Mouse (Mus musculus): ENCODE data around the gene Lrrc28. TPM values are rescaled to one million over a fixed set of nuclear protein-coding genes. Genes with fewer than 3 reads are reported as not detected.

Gene Lrrc28
- 10 to 100 TPM; 38.4 to 43.5 TPM for total RNA-seq (2021)

GRCm38 (mm10) chr7:67644833-67645680 is at the start of gene Lrrc28:
Gene Lrrc28, minus strand, starts transcription at chr7:67645268.
- peak; percentile 99 for DNase-seq (ENCODE audit: extremely low spot score in 1 of 2, low spot score in 2 of 2)
- intact Hi-C loops (cut with DNase I): no loop called here

- DNase-seq (ENCODE audit: extremely low spot score in 1 of 2, low spot score in 2 of 2): no peak
- intact Hi-C loops (cut with DNase I): no loop called here
Measured at GRCm38 (mm10) chr7:67692791-67693538, 47.9 kb upstream of the Lrrc28 start.

- DNase-seq (ENCODE audit: extremely low spot score in 1 of 2, low spot score in 2 of 2): no peak
- intact Hi-C loops (cut with DNase I): no loop called here
Measured at GRCm38 (mm10) chr7:67692141-67692540, 47.1 kb upstream of the Lrrc28 start.

- DNase-seq (ENCODE audit: extremely low spot score in 1 of 2, low spot score in 2 of 2): peak in 1 of 2 experiments; percentile 47
- intact Hi-C loops (cut with DNase I): no loop called here
Measured at GRCm38 (mm10) chr7:67691036-67691435, 46.0 kb upstream of the Lrrc28 start.

GRCm38 (mm10) chr7:67689793-67690192 is 44.7 kb upstream of the Lrrc28 start:
- intact Hi-C loops (cut with DNase I): no loop called here
- no peak for DNase-seq (ENCODE audit: extremely low spot score in 1 of 2, low spot score in 2 of 2)

GRCm38 (mm10) chr7:67688281-67688680 is 43.2 kb upstream of the Lrrc28 start:
- DNase-seq (ENCODE audit: extremely low spot score in 1 of 2, low spot score in 2 of 2): no peak
- intact Hi-C loops (cut with DNase I): no loop called here

GRCm38 (mm10) chr7:67686545-67686944 is 41.5 kb upstream of the Lrrc28 start:
- DNase-seq (ENCODE audit: extremely low spot score in 1 of 2, low spot score in 2 of 2): no peak
- intact Hi-C loops (cut with DNase I): no loop called here

- no peak for DNase-seq (ENCODE audit: extremely low spot score in 1 of 2, low spot score in 2 of 2)
- intact Hi-C loops (cut with DNase I): no loop called here
Measured at GRCm38 (mm10) chr7:67683006-67683405, 37.9 kb upstream of the Lrrc28 start.

GRCm38 (mm10) chr7:67681078-67681477 is 36.0 kb upstream of the Lrrc28 start:
- intact Hi-C loops (cut with DNase I): no loop called here
- DNase-seq (ENCODE audit: extremely low spot score in 1 of 2, low spot score in 2 of 2): no peak

GRCm38 (mm10) chr7:67678878-67679499 is 33.9 kb upstream of the Lrrc28 start:
- intact Hi-C loops (cut with DNase I): loop anchor here (10.0 kb wide), 2 partner anchors 276 to 676 kb away; partner anchors contain the start of gene Igf1r
- no peak for DNase-seq (ENCODE audit: extremely low spot score in 1 of 2, low spot score in 2 of 2)

- intact Hi-C loops (cut with DNase I): loop anchor here (10.0 kb wide), 2 partner anchors 281 to 681 kb away; partner anchors contain the start of gene Igf1r
Measured at GRCm38 (mm10) chr7:67673656-67674055, 28.6 kb upstream of the Lrrc28 start.

GRCm38 (mm10) chr7:67672650-67673049 is 27.6 kb upstream of the Lrrc28 start:
- intact Hi-C loops (cut with DNase I): loop anchor here (1.0 to 10.0 kb wide), 3 partner anchors 87 to 682 kb away; partner anchors contain the start of genes Igf1r and Synm

More at GRCm38 (mm10) chr7:67673656-67674055, 28.6 kb upstream of the Lrrc28 start:
- no peak for DNase-seq (ENCODE audit: extremely low spot score in 1 of 2, low spot score in 2 of 2)

GRCm38 (mm10) chr7:67670965-67671364 is 25.9 kb upstream of the Lrrc28 start:
- intact Hi-C loops (cut with DNase I): loop anchor here (10.0 kb wide), 2 partner anchors 284 to 684 kb away; partner anchors contain the start of gene Igf1r
- no peak for DNase-seq (ENCODE audit: extremely low spot score in 1 of 2, low spot score in 2 of 2)

More at GRCm38 (mm10) chr7:67672650-67673049, 27.6 kb upstream of the Lrrc28 start:
- DNase-seq (ENCODE audit: extremely low spot score in 1 of 2, low spot score in 2 of 2): peak; percentile 90 to 92

GRCm38 (mm10) chr7:67663981-67664694 is 19.1 kb upstream of the Lrrc28 start:
- intact Hi-C loops (cut with DNase I): no loop called here
- no peak for DNase-seq (ENCODE audit: extremely low spot score in 1 of 2, low spot score in 2 of 2)

- intact Hi-C loops (cut with DNase I): no loop called here
- no peak for DNase-seq (ENCODE audit: extremely low spot score in 1 of 2, low spot score in 2 of 2)
Measured at GRCm38 (mm10) chr7:67662424-67662823, 17.4 kb upstream of the Lrrc28 start.

- DNase-seq (ENCODE audit: extremely low spot score in 1 of 2, low spot score in 2 of 2): no peak
- intact Hi-C loops (cut with DNase I): no loop called here
Measured at GRCm38 (mm10) chr7:67658110-67658509, 13.0 kb upstream of the Lrrc28 start.

- intact Hi-C loops (cut with DNase I): no loop called here
- no peak for DNase-seq (ENCODE audit: extremely low spot score in 1 of 2, low spot score in 2 of 2)
Measured at GRCm38 (mm10) chr7:67655186-67655585, 10.1 kb upstream of the Lrrc28 start.

GRCm38 (mm10) chr7:67654668-67655067 is 9.6 kb upstream of the Lrrc28 start:
- intact Hi-C loops (cut with DNase I): no loop called here
- peak in 1 of 2 experiments; percentile 39 for DNase-seq (ENCODE audit: extremely low spot score in 1 of 2, low spot score in 2 of 2)

Measured in left cerebral cortex, postnatal 10 days (tissue).